Mouse (Mus musculus) CH12.LX (cell line): ENCODE measurements at regions not wholly inside any gene's neighbourhood (a gene's known extent, or its start where the extent isn't known, plus 50 kb on each side); places are given as distances from the start of the nearest gene placed in this dataset.

Experiments
- DNase-seq: peaks from one replicate; pipeline ENCODE4 v3.0.0-alpha.2; 2013; ENCODE audit errors: extremely low read depth
- H3K27ac ChIP-seq: 2 replicates; pipeline ENCODE4 v1.5.1; 2012; ENCODE audit warnings: low read depth, mild to moderate bottlenecking, control low read depth, moderate library complexity; ENCODE audit not compliant: insufficient read depth
- H3K27me3 ChIP-seq: replicated peaks from 2 replicates; pipeline ENCODE3; 2012; ENCODE audit warnings: inconsistent platforms
- H3K36me3 ChIP-seq, 2 experiments: replicated peaks in 1 of 2; 2 replicates each; pipeline versions ENCODE3 to v1.6.1; 2012; ENCODE audit warnings: inconsistent platforms in 1 of 2, low read length in 1 of 2, mild to moderate bottlenecking in 1 of 2, mixed read lengths in 1 of 2, moderate library complexity in 1 of 2; ENCODE audit not compliant: control insufficient read depth in 1 of 2, insufficient read depth in 1 of 2
- H3K4me1 ChIP-seq, 2 experiments: 2 replicates each; pipeline ENCODE4 v1.6.1; 2012; ENCODE audit warnings: inconsistent platforms in 1 of 2, moderate library complexity in 1 of 2; ENCODE audit not compliant: insufficient read depth in 2 of 2, control insufficient read depth in 1 of 2
- H3K4me2 ChIP-seq: 2 replicates; pipeline ENCODE4 v1.6.1; 2012; ENCODE audit warnings: low read depth, mild to moderate bottlenecking, control low read depth; ENCODE audit not compliant: poor library complexity, insufficient read depth, severe bottlenecking
- H3K4me3 ChIP-seq, 3 experiments: fragments of 150-350 bp in 1 of 3; sonication (generic) in 1 of 3; replicated peaks in 1 of 3; 2 replicates each; pipeline versions ENCODE3 to v1.5.1; 2011 to 2012; ENCODE audit warnings: low read depth in 2 of 3, low read length in 2 of 3, mild to moderate bottlenecking in 2 of 3, moderate library complexity in 2 of 3, control low read depth in 1 of 3, improper control_type of control experiment in 1 of 3, inconsistent platforms in 1 of 3, mixed read lengths in 1 of 3; ENCODE audit not compliant: poor library complexity in 1 of 3
- H3K79me2 ChIP-seq: replicated peaks from 2 replicates; pipeline ENCODE4 v1.6.1; 2012; ENCODE audit warnings: mild to moderate bottlenecking, moderate library complexity; ENCODE audit not compliant: control insufficient read depth, poor library complexity, insufficient read depth, severe bottlenecking; ENCODE audit errors: extremely low read depth
- H3K9ac ChIP-seq: 2 replicates; pipeline ENCODE4 v1.6.1; 2012; ENCODE audit warnings: low read depth, mild to moderate bottlenecking, control low read depth, moderate library complexity; ENCODE audit not compliant: insufficient read depth
- H3K9me3 ChIP-seq: replicated peaks from 2 replicates; pipeline ENCODE3; 2012; ENCODE audit warnings: low read length, inconsistent platforms, mixed read lengths
- EP300 ChIP-seq: IDR thresholded peaks from 2 replicates; pipeline ENCODE4 v1.6.1; 2011; ENCODE audit warnings: low read length, improper control_type of control experiment
- ETS1 ChIP-seq: conservative IDR thresholded peaks from 2 replicates; pipeline ENCODE4 v1.6.1; 2012; ENCODE audit warnings: low read depth, mild to moderate bottlenecking, inconsistent platforms, low read length, improper control_type of control experiment, moderate library complexity
- HCFC1 ChIP-seq: IDR thresholded peaks from 2 replicates; pipeline ENCODE4 v1.6.1; 2012; ENCODE audit warnings: low read depth, mild to moderate bottlenecking, inconsistent platforms, low read length, improper control_type of control experiment
- JUN ChIP-seq: IDR thresholded peaks from 2 replicates; pipeline ENCODE4 v1.6.1; 2011; ENCODE audit warnings: low read depth, mild to moderate bottlenecking, low read length, improper control_type of control experiment, moderate library complexity; ENCODE audit not compliant: insufficient read depth
- MAFK ChIP-seq: IDR thresholded peaks from 2 replicates; pipeline ENCODE4 v1.6.1; 2011; ENCODE audit warnings: low read length, improper control_type of control experiment; ENCODE audit not compliant: insufficient replicate concordance
- MAX ChIP-seq: IDR thresholded peaks from 2 replicates; pipeline ENCODE4 v1.6.1; 2011; ENCODE audit warnings: low read length, improper control_type of control experiment
- MEF2A ChIP-seq: IDR thresholded peaks from 2 replicates; pipeline ENCODE4 v1.6.1; 2014; ENCODE audit warnings: low read depth, mild to moderate bottlenecking, inconsistent platforms, low read length, improper control_type of control experiment, borderline replicate concordance
- MXI1 ChIP-seq: IDR thresholded peaks from 2 replicates; pipeline ENCODE4 v1.6.1; 2011; ENCODE audit warnings: mild to moderate bottlenecking, low read depth, low read length, improper control_type of control experiment
- MYC ChIP-seq: IDR thresholded peaks from 2 replicates; pipeline ENCODE4 v1.6.1; 2011; ENCODE audit warnings: low read depth, mild to moderate bottlenecking, improper control_type of control experiment, low read length
- NELFE ChIP-seq: IDR thresholded peaks from 2 replicates; pipeline ENCODE4 v1.6.1; 2011; ENCODE audit warnings: low read depth, low read length, improper control_type of control experiment
- PAX5 ChIP-seq: IDR thresholded peaks from 2 replicates; pipeline ENCODE4 v1.6.1; 2012; ENCODE audit warnings: low read length, inconsistent platforms, mixed read lengths
- POLR2A ChIP-seq: IDR thresholded peaks from 2 replicates; pipeline ENCODE4 v1.6.1; 2011; ENCODE audit warnings: low read depth, mild to moderate bottlenecking, improper control_type of control experiment, low read length
- POLR2AphosphoS2 ChIP-seq: IDR thresholded peaks from 2 replicates; pipeline ENCODE4 v1.6.1; 2011; ENCODE audit warnings: low read depth, low read length, improper control_type of control experiment
- TBP ChIP-seq: conservative IDR thresholded peaks from 2 replicates; pipeline ENCODE4 v1.6.1; 2011; ENCODE audit warnings: low read depth, low read length, improper control_type of control experiment
- USF2 ChIP-seq: conservative IDR thresholded peaks from 2 replicates; pipeline ENCODE4 v1.6.1; 2011; ENCODE audit warnings: low read depth, low read length, improper control_type of control experiment
- ZC3H11A ChIP-seq: IDR thresholded peaks from 2 replicates; pipeline ENCODE4 v1.6.1; 2012; ENCODE audit warnings: low read depth, mild to moderate bottlenecking, inconsistent platforms, low read length, improper control_type of control experiment
- ZKSCAN1 ChIP-seq: IDR thresholded peaks from 2 replicates; pipeline ENCODE4 v1.6.1; 2012; ENCODE audit warnings: low read depth, inconsistent platforms, low read length, improper control_type of control experiment, borderline replicate concordance
- ZMIZ1 ChIP-seq: IDR thresholded peaks from 2 replicates; pipeline ENCODE4 v1.6.1; 2012; ENCODE audit warnings: low read depth, mild to moderate bottlenecking, inconsistent platforms, low read length, improper control_type of control experiment
- ZNF384 ChIP-seq: IDR thresholded peaks from 2 replicates; pipeline ENCODE4 v1.6.1; 2012; ENCODE audit warnings: low read depth, low read length, improper control_type of control experiment, inconsistent platforms
- dilution Hi-C: fragments of 300-500 bp; cut with MboI; formaldehyde crosslinking; loops from 2 replicates; pipeline ENCODE4 v1.14.3; 2020; ENCODE audit warnings: low sequenced_read_pairs; ENCODE audit not compliant: extremely low pct_unique_long_range_greater_than_20kb, extremely low pct_ligation_motif_present
- in situ Hi-C: fragments of 300-500 bp; cut with MboI; formaldehyde crosslinking; loops from 3 replicates; pipeline ENCODE4 v1.14.3; 2019; ENCODE audit warnings: low sequenced_read_pairs, low pct_ligation_motif_present, low pct_unique_long_range_greater_than_20kb, mixed read lengths

GRCm38 (mm10) chr14:35906313-35906712 lies 94.5 kb upstream of the 4930596D02Rik start:
- Histone ChIP-seq H3K27ac (no peak overlapping the region), H3K27me3 (no peaks in the 10 kb centered on the region), H3K4me3 (no peak overlapping the region), H3K9me3 (peaks cover 40% of the 10 kb centered on the region), H3K4me2 (no peak overlapping the region), H3K79me2 (no peaks in the 10 kb centered on the region), H3K4me1 (no peaks in the 10 kb centered on the region), H3K9ac (no peak overlapping the region), H3K36me3 (no peaks in the 10 kb centered on the region)
- dilution Hi-C loops: no loop called here
- DNase-seq: no peak
- no peak for TF ChIP-seq MAX
- no peak for TF ChIP-seq ZKSCAN1
- no peak for TF ChIP-seq MAFK
- TF ChIP-seq POLR2A: no peak
- no peak for TF ChIP-seq POLR2AphosphoS2
- no peak for TF ChIP-seq ZMIZ1
- in situ Hi-C loops: no loop called here

GRCm38 (mm10) chr14:35884658-35885273 lies 73.0 kb upstream of the 4930596D02Rik start:
- Histone ChIP-seq H3K4me1 (no peaks in the 10 kb centered on the region), H3K36me3 (no peaks in the 10 kb centered on the region), H3K27ac (no peak overlapping the region), H3K4me2 (no peak overlapping the region), H3K79me2 (no peaks in the 10 kb centered on the region), H3K27me3 (no peaks in the 10 kb centered on the region), H3K9ac (no peak overlapping the region), H3K4me3 (no peak overlapping the region), H3K9me3 (peaks cover 37% of the 10 kb centered on the region)
- dilution Hi-C loops (no loop called here), in situ Hi-C loops (no loop called here)
- no peak for TF ChIP-seq MXI1
- TF ChIP-seq PAX5: no peak
- no peak for TF ChIP-seq ZNF384
- TF ChIP-seq EP300: no peak
- no peak for TF ChIP-seq JUN
- no peak for TF ChIP-seq MAFK
- TF ChIP-seq POLR2A: no peak
- no peak for TF ChIP-seq ZC3H11A
- no peak for DNase-seq

DNA sequence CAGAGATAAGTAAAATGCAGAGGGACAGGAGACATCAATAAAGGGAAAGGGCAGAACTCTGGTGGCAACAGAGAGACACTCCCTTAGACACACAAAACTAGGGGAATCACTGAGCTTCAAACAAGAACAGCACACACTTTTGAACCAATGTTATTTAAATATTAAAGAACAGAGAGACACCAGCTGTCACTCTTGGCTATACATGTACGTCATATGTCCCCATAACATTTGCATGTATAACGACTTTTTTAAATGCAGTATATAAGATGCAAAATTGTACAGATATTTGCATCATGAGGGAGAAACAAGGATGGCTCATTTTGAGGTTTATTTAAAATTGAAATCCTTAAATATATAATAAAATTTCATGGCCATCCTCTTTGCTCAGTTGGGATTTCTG lies 62.5 kb upstream of the 4930596D02Rik start:
- H3K9me3 ChIP-seq: peaks cover 51% of the 10 kb centered on the region
- H3K4me1 ChIP-seq: no peaks in the 10 kb centered on the region
- H3K4me2 ChIP-seq: no peak overlapping the region
- dilution Hi-C loops: no loop called here
- in situ Hi-C loops: no loop called here
- no peak overlapping the region for H3K9ac ChIP-seq
- no peak for TF ChIP-seq ZC3H11A
- TF ChIP-seq HCFC1: no peak
- no peak for TF ChIP-seq PAX5
- no peak for TF ChIP-seq POLR2A
- no peak for TF ChIP-seq EP300
- no peak for TF ChIP-seq MYC
- TF ChIP-seq NELFE: no peak
- TF ChIP-seq USF2: no peak
- no peak for TF ChIP-seq ETS1
- no peak for TF ChIP-seq POLR2AphosphoS2
- TF ChIP-seq MEF2A: no peak
- TF ChIP-seq TBP: no peak
- TF ChIP-seq MAFK: no peak
- H3K27me3 ChIP-seq: no peaks in the 10 kb centered on the region
- H3K79me2 ChIP-seq: no peaks in the 10 kb centered on the region
- no peak for DNase-seq
- H3K4me3 ChIP-seq: no peak overlapping the region
- no peak overlapping the region for H3K27ac ChIP-seq
- no peaks in the 10 kb centered on the region for H3K36me3 ChIP-seq
